Mouse (Mus musculus) small intestine, adult 2 months (tissue): ENCODE results near the gene Satb2. TPM values are rescaled to one million over a fixed set of nuclear protein-coding genes. Genes with fewer than 3 reads are reported as not detected.

Source experiments
- H3K27ac ChIP-seq: fragments of 200-500 bp; 2 replicates; pipeline ENCODE4 v1.5.1; 2012; ENCODE audit warnings: low read depth, low read length, control low read depth, inconsistent platforms; ENCODE audit not compliant: insufficient read depth
- H3K27me3 ChIP-seq: fragments of 200-500 bp; 2 replicates; pipeline ENCODE4 v1.6.1; 2012; ENCODE audit warnings: mild to moderate bottlenecking, moderate library complexity, low read length, inconsistent platforms; ENCODE audit not compliant: control insufficient read depth, insufficient read depth
- H3K36me3 ChIP-seq: fragments of 200-500 bp; 2 replicates; pipeline ENCODE4 v1.6.1; 2012; ENCODE audit warnings: mild to moderate bottlenecking, low read length, control low read depth, inconsistent platforms; ENCODE audit not compliant: control insufficient read depth, insufficient read depth
- H3K4me1 ChIP-seq: fragments of 200-500 bp; 2 replicates; pipeline ENCODE4 v1.6.1; 2012; ENCODE audit warnings: low read length, inconsistent platforms, mixed read lengths; ENCODE audit not compliant: control insufficient read depth, insufficient read depth, insufficient read length
- H3K4me3 ChIP-seq: fragments of 200-500 bp; 2 replicates; pipeline ENCODE4 v1.5.1; 2012; ENCODE audit warnings: low read depth, mild to moderate bottlenecking, control low read depth, inconsistent platforms, low read length, moderate library complexity
- CTCF ChIP-seq: fragments of 200-500 bp; IDR thresholded peaks from 2 replicates; pipeline ENCODE4 v1.5.1; 2012; ENCODE audit warnings: low read depth, mild to moderate bottlenecking, control low read depth, inconsistent platforms, low read length, moderate library complexity, mixed read lengths; ENCODE audit not compliant: insufficient replicate concordance, insufficient read length; ENCODE audit errors: extremely low read depth
- POLR2A ChIP-seq: fragments of 200-500 bp; IDR thresholded peaks from 2 replicates; pipeline ENCODE4 v1.6.1; 2012; ENCODE audit warnings: low read depth, mild to moderate bottlenecking, control low read depth, inconsistent platforms, low read length, moderate library complexity
- WGBS: fragments of 180-500 bp; shearing (Covaris S2); methylation state at CpG from one replicate; pipeline ENCODE4 v1.1.7; 2018; 5-methylcytosine and 5-hydroxymethylcytosine counted together
- polyA plus RNA-seq: library from polyadenylated mRNA; depleted of rRNA; stranded (reverse); fragments of >200 nt; gene quantifications from 2 replicates; pipeline ENCODE4 v1.2.3, GENCODE M21; 2012

The Satb2 gene
- polyA plus RNA-seq, 1 experiment, result 5.2 TPM

DNA sequence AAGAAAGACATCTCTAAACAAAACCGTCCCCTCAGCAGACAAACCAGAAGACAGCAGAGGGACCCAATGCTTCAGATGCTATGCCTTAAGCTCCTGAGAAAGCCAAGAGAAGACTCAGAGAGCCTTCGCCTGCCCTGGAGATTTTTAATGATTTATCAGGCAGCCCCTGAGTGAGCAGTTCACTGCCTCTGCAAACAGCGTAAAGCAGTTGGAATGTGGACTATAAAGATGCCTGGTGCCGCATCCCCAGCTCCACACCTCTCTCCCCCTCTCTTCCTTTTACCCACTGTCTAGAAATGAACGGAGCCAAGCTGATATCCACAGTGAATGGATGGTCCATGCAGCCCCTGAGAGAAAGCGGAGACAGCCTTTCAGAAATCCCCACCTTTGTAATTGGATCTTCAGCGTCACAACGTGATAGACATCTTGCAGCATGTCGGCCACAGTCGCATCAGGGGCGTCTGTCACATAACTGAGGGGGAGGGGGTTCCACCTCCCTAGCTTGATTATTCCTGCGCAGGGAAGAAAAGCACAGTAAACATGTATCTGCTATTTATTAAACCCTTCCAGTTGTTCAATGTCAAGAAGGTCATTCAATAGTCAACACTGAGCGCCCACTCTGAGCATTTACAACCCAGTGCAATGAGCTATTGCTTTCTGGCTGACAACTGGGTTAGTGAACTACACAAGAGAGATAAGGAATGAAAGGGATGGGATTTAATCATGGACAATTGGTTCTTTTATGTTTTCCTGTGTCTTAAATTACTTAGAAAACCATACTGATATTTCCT, 79.6 kb downstream of the Satb2 start:
- Histone ChIP-seq H3K36me3 (peaks cover 4% of the 10 kb centered on the region), H3K4me3 (no peak overlapping the region), H3K4me1 (no peaks in the 10 kb centered on the region; the same call in 1 of the 2 replicates), H3K27ac (no peak overlapping the region), H3K27me3 (no peaks in the 10 kb centered on the region)
- WGBS, result 77% methylated on average over 13 of the region's 13 CpGs
- no peak for TF ChIP-seq CTCF

DNA sequence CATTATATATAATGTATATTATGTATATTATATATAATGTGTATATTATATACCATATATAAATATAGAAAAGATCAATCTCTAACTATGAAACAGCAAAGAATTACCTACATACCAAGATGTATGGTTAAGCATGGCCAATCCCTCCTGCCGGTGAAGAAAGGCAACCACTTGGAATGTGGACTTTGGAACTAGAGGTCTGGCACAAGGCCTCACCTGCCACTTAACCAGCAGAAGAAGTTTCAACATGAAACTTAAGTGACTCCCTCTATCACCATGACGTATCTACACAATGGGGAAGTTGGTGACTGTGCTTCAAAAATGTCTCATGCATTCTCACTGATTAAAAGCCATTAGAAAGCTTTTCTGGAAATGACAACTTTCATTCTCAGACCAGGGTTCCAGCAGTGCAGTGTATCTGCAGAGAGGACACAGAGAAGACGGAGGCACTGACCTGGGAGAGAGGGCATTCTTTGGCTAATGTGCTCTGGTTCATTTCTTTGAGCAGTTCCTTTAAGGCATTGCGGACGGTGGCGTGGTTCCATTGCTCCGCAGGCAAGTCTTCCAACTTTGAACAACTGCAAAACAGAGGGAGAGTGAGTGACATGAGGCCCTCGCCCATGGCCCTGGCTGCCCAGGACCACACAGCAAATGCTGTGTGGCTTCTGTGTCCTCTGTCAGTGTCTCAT, 80.8 kb downstream of the Satb2 start:
- 75% methylated on average over 8 of the region's 8 CpGs for WGBS
- no peak overlapping the region for H3K27ac ChIP-seq
- peaks cover 4% of the 10 kb centered on the region for H3K36me3 ChIP-seq
- no peaks in the 10 kb centered on the region for H3K27me3 ChIP-seq
- no peak for TF ChIP-seq CTCF
- no peak for TF ChIP-seq POLR2A
- H3K4me3 ChIP-seq, result no peak overlapping the region
- no peaks in the 10 kb centered on the region; the same call in 1 of the 2 replicates for H3K4me1 ChIP-seq

DNA sequence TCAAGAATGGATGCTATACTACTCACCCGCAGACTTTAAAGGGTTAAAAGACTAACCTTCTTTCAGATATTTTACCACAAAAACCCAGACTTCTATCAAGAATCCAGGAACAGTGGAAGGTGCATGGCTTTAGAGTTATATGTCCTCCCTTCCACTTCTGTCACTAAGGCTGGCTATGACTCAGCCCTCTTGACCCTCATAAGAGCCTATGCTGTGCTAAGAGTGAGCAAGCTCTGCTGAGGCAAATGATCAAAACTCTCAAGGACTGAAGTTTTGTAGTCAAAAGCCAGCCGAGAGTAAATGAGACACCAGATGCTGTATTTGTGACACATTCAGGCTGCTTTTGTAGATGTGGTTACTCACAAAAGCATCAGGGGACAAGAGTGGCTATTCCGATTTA, 81.8 kb downstream of the Satb2 start:
- H3K4me1 ChIP-seq, result no peaks in the 10 kb centered on the region; the same call in 1 of the 2 replicates
- no peaks in the 10 kb centered on the region for H3K27me3 ChIP-seq
- peaks cover 4% of the 10 kb centered on the region for H3K36me3 ChIP-seq
- WGBS, result 90% methylated on average over 3 of the region's 3 CpGs
- no peak overlapping the region for H3K4me3 ChIP-seq
- no peak overlapping the region for H3K27ac ChIP-seq
- TF ChIP-seq POLR2A (no peak), CTCF (no peak)

DNA sequence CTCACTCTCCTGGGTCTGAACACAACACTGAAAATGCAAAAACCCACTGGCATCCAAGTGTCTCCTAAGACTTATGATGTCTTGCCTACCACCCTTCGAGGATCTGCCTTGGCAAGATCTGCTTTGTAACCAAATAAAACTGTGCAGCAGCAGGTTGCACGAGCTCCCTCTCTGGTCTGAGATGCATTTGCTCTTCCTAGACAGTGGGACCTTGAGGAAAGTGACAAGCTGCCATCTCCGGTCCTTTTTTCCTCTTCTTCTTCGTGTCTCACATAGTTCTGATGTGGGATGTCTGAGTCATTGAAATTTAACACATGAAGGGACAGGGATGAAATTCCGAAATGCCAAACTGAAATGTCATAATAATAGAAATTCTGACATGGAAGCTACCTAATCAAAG, 85.7 kb downstream of the Satb2 start:
- no peak overlapping the region for H3K4me3 ChIP-seq

DNA sequence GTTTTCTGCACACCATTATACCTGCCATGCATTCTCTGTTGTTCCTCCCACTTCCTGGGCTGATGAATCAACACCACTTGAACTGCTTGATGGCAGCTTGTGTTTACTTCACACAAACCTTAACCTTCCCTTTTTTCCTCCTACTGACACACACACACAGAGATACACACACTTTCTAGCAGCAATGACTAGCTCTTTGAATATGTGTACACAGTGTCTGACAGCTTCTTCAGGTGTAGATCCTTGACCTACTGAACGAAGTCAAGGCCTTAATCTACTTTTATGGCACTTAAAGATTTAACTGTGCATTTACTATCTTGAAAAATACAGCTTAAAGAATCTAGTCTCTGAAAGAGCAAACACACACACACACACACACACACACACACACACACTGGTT, 89.5 kb downstream of the Satb2 start:
- 25% methylated on average over 1 of the region's 1 CpGs for WGBS
- Histone ChIP-seq H3K36me3 (no peaks in the 10 kb centered on the region; the same call in 1 of the 2 replicates), H3K27ac (no peak overlapping the region), H3K4me3 (no peak overlapping the region), H3K27me3 (no peaks in the 10 kb centered on the region), H3K4me1 (no peaks in the 10 kb centered on the region)
- TF ChIP-seq POLR2A (no peak), CTCF (no peak)

More for the DNA sequence above, 85.7 kb downstream of the Satb2 start:
- H3K36me3 ChIP-seq, result peaks cover 3% of the 10 kb centered on the region
- WGBS, result 86% methylated on average over 5 of the region's 5 CpGs
- TF ChIP-seq POLR2A, result no peak
- H3K4me1 ChIP-seq, result no peaks in the 10 kb centered on the region; the same call in 1 of the 2 replicates
- no peaks in the 10 kb centered on the region for H3K27me3 ChIP-seq
- no peak overlapping the region for H3K27ac ChIP-seq

DNA sequence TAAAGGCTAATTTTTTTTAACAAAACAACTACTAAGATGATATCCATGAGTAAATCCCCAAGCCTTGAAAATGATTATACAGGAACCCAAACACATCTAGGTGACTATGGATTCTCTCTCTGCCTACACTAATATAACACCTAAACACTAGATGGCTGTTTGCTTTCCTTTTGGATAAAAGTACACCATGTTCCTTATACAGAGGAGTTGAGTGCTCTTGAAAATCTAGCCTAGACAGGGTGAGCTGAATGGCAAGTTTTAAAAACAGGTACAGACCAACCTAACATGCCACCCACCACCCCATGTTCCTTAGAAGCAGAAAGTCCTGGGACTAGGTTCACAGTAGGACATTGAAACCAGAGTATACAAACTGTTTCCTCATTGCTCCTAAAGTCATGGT, 90.9 kb downstream of the Satb2 start:
- no peaks in the 10 kb centered on the region for H3K4me1 ChIP-seq
- H3K27ac ChIP-seq, result no peak overlapping the region
- no peak for TF ChIP-seq CTCF
- TF ChIP-seq POLR2A, result no peak
- H3K27me3 ChIP-seq, result no peaks in the 10 kb centered on the region
- H3K4me3 ChIP-seq, result no peak overlapping the region
- H3K36me3 ChIP-seq, result peaks cover 2% of the 10 kb centered on the region

DNA sequence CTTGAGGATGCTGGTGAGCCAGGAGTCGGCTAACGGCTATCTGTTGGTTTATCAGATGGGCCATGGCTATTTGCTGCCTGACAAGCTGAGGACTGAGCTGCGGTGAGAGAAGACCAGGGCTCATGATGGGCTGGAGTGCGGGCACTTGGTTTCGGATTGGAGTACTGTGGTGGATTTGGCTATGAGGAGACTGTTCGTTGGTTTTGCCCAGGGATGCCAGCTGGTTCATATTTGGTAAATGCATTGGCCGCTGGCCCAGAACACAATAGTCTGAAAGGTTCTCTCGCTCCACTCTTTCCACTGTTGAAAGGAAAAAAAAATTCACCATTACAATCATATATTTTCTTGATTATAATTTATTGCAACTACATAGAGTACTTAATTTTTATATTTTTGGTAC, 107.0 kb downstream of the Satb2 start:
- no peak overlapping the region for H3K4me3 ChIP-seq
- WGBS, result 91% methylated on average over 8 of the region's 8 CpGs
- no peak overlapping the region for H3K27ac ChIP-seq
- no peaks in the 10 kb centered on the region for H3K27me3 ChIP-seq
- H3K4me1 ChIP-seq, result no peaks in the 10 kb centered on the region
- TF ChIP-seq POLR2A, result no peak
- TF ChIP-seq CTCF, result no peak
- H3K36me3 ChIP-seq, result peaks cover 9% of the 10 kb centered on the region
